Mouse (Mus musculus) neural tube, embryonic 11.5 days (tissue): ENCODE data around the gene Enpep. TPM values are rescaled to one million over a fixed set of nuclear protein-coding genes. Genes with fewer than 3 reads are reported as not detected.
A peak's percentile ranks its signal among the peaks of the same experiment; 100 is the strongest.

Source experiments
- ATAC-seq: fragments of 200-750 bp; cut with Nextera tagmentation; 2 replicates; pipeline ENCODE4 v1.8.0; 2017; ENCODE audit warnings: moderate number of reproducible peaks, mild to moderate bottlenecking, moderate TSS enrichment, moderate library complexity; ENCODE audit not compliant: insufficient read depth, low FRiP score, low TSS enrichment
- DNase-seq: peaks from one replicate; pipeline ENCODE4 v3.0.0-alpha.2; 2015; ENCODE audit warnings: low spot score
- H3K27ac ChIP-seq: fragments of 300-500 bp; sonication (generic); 2 replicates; pipeline ENCODE4 v1.5.1; 2014; ENCODE audit warnings: low read depth, mild to moderate bottlenecking, low read length
- H3K27me3 ChIP-seq: fragments of 300-500 bp; sonication (generic); 2 replicates; pipeline ENCODE4 v1.6.1; 2014; ENCODE audit warnings: mild to moderate bottlenecking, low read length, mixed read lengths; ENCODE audit not compliant: control insufficient read depth, insufficient read depth
- H3K36me3 ChIP-seq: fragments of 300-500 bp; sonication (generic); 2 replicates; pipeline ENCODE4 v1.6.1; 2014; ENCODE audit warnings: mild to moderate bottlenecking, low read length, moderate library complexity, mixed read lengths; ENCODE audit not compliant: control insufficient read depth, insufficient read depth
- H3K4me1 ChIP-seq: fragments of 300-500 bp; sonication (generic); 2 replicates; pipeline ENCODE4 v1.6.1; 2014; ENCODE audit warnings: low read length, mixed read lengths; ENCODE audit not compliant: control insufficient read depth, insufficient read depth
- H3K4me2 ChIP-seq: fragments of 300-500 bp; sonication (generic); 2 replicates; pipeline ENCODE4 v1.6.1; 2014; ENCODE audit warnings: low read depth, mild to moderate bottlenecking, moderate library complexity
- H3K4me3 ChIP-seq: fragments of 300-500 bp; sonication (generic); 2 replicates; pipeline ENCODE4 v1.5.1; 2014; ENCODE audit warnings: low read depth, low read length
- H3K9ac ChIP-seq: fragments of 300-500 bp; sonication (generic); 2 replicates; pipeline ENCODE4 v1.6.1; 2014; ENCODE audit warnings: mild to moderate bottlenecking, low read length
- H3K9me3 ChIP-seq: fragments of 300-500 bp; sonication (generic); 2 replicates; pipeline ENCODE4 v1.6.1; 2016; ENCODE audit warnings: low read length; ENCODE audit not compliant: control insufficient read depth
- WGBS: fragments of 180-500 bp; shearing (Covaris S2); extraction: QIAGEN DNeasy Blood & Tissue Kit; methylation state at CpG from one replicate; pipeline ENCODE4 v1.1.7; 2014; 5-methylcytosine and 5-hydroxymethylcytosine counted together
- polyA plus RNA-seq: library from polyadenylated mRNA; unstranded; fragments of >200 nt; fragmentation: Nextera tagmentation; extraction: Ambion mirVana; gene quantifications from 2 replicates; pipeline ENCODE4 v1.2.1, GENCODE M21; 2014

Enpep gene
- polyA plus RNA-seq, 1 experiment from 2014 or later = 0.24 TPM

DNA sequence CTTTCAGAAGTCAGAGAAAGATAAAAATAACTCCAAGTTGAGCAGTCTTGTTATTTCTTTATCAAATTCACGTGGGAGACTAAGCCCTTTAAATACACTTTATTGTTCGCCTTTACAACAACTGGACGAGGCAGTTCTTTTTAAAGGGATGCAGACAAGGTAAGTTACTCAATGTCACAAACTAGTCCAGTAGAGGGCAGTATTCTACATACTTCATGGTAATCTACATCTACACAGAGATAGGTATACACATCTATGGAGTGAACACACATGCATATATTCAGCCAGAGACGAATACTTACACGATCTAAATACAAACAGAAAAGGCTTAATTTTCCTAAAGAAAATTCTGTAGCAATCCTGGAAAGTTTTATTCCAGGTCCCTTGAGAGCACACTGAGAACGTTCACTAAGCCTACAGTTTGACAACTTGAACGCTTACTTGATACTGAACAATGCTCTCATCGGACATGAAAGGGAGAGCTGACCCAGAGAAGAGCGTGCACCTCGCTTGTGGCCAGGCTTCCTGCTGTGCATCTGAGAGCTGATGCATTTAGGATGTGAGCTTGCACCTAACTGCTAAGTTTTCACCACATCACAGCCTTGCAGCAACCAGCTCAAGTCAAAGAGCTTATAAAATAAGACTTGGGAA, 24.3 kb downstream of the Enpep start:
- Histone ChIP-seq H3K27ac (no peak overlapping the region), H3K4me1 (no peaks in the 10 kb centered on the region), H3K4me3 (no peak overlapping the region), H3K27me3 (no peaks in the 10 kb centered on the region), H3K4me2 (no peak overlapping the region), H3K9ac (no peak overlapping the region), H3K36me3 (no peaks in the 10 kb centered on the region), H3K9me3 (no peaks in the 10 kb centered on the region)
- ATAC-seq (peak; percentile 51; the same call in 1 of the 2 replicates), DNase-seq (no peak)
- 50% methylated on average over 10 of the region's 10 CpGs for WGBS

- H3K9ac ChIP-seq = no peak overlapping the region
- no peak overlapping the region for H3K4me2 ChIP-seq
- ATAC-seq (no peak), DNase-seq (peak; percentile 25)
- no peak overlapping the region for H3K4me3 ChIP-seq
- no peaks in the 10 kb centered on the region for H3K4me1 ChIP-seq
- H3K27ac ChIP-seq = no peak overlapping the region
- H3K36me3 ChIP-seq = no peaks in the 10 kb centered on the region
- no peaks in the 10 kb centered on the region for H3K27me3 ChIP-seq
- no peaks in the 10 kb centered on the region for H3K9me3 ChIP-seq
- WGBS = 15% methylated on average over 3 of the region's 3 CpGs
Measured at GRCm38 (mm10) chr3:129303941-129304340, 28.6 kb downstream of the Enpep start.

DNA sequence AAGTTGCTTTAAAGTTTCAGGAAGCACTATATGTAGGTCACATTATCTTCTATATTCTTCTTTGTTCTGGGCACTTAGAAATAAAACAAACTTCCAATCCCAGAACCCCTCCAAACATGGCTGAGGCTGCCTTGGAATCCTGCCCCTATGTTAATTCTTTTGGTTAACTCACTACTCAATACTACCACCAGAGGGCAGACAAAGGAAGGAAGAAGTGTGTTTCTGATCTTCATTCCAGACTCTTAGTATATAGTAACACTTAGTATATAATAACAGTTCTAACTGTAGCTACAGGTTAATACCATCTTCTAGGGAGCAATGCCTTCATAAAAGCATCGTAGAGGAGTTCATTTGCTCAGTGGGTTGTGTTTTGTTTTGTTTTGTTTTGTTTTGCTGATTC, 32.6 kb downstream of the Enpep start:
- 76% methylated on average over 1 of the region's 1 CpGs for WGBS
- Histone ChIP-seq H3K4me2 (no peak overlapping the region), H3K9ac (no peak overlapping the region), H3K4me1 (no peaks in the 10 kb centered on the region), H3K4me3 (no peak overlapping the region), H3K27me3 (no peaks in the 10 kb centered on the region), H3K9me3 (no peaks in the 10 kb centered on the region), H3K36me3 (no peaks in the 10 kb centered on the region), H3K27ac (no peak overlapping the region)
- no peak for ATAC-seq
- DNase-seq = no peak

- no peaks in the 10 kb centered on the region for H3K36me3 ChIP-seq
- H3K9ac ChIP-seq = no peak overlapping the region
- no peak overlapping the region for H3K4me3 ChIP-seq
- H3K9me3 ChIP-seq = no peaks in the 10 kb centered on the region
- DNase-seq = no peak
- H3K27ac ChIP-seq = no peak overlapping the region
- H3K4me1 ChIP-seq = no peaks in the 10 kb centered on the region
- no peaks in the 10 kb centered on the region for H3K27me3 ChIP-seq
- ATAC-seq = no peak
- H3K4me2 ChIP-seq = no peak overlapping the region
- 88% methylated on average over 8 of the region's 8 CpGs for WGBS
Measured at GRCm38 (mm10) chr3:129298606-129299005, 33.9 kb downstream of the Enpep start.

DNA sequence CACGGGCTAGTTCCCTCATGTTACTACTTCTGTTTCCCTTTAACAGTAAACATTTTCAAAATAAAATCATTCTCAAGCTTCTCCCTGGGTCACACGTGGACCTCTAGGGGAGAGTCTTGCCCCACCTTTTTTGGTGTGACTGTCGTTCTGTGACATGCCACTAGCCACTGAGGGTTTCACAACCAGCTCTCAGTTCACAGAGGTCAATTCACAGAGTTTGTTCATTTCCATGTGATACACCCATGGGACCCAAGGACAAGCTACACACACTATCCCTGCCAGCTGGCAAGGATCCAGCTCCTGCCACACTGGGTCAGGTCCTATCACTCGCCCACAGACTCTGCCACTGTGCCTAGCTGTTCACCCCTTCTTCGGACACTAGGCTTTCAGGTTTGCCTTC, 35.5 kb downstream of the Enpep start:
- Histone ChIP-seq H3K4me1 (no peaks in the 10 kb centered on the region), H3K27ac (no peak overlapping the region), H3K9me3 (no peaks in the 10 kb centered on the region), H3K36me3 (no peaks in the 10 kb centered on the region), H3K4me2 (no peak overlapping the region), H3K4me3 (no peak overlapping the region), H3K9ac (no peak overlapping the region), H3K27me3 (no peaks in the 10 kb centered on the region)
- no peak for DNase-seq
- WGBS = 79% methylated on average over 5 of the region's 5 CpGs
- ATAC-seq = no peak

DNA sequence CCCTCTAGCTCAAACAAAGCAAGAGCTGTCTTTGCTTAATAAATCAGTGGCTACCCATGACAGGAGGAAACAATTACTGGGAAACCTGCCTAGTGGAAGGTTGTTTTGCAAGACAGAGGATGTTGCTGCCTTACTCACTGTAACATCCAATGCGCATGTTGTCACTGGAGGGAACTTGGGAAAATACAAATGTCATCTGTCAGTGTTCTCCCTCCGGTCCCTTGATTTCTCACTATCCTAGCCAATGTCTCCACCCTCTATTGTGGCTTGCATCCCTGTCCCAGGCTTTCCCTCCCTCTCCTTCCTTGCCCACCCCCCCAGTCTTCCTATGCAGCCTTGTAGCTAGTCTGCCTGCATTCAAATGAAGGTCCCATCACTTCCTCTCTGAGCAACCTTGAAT, 36.6 kb downstream of the Enpep start:
- Histone ChIP-seq H3K27me3 (no peaks in the 10 kb centered on the region), H3K4me1 (no peaks in the 10 kb centered on the region), H3K4me2 (no peak overlapping the region), H3K9ac (no peak overlapping the region), H3K9me3 (no peaks in the 10 kb centered on the region), H3K36me3 (no peaks in the 10 kb centered on the region), H3K4me3 (no peak overlapping the region), H3K27ac (no peak overlapping the region)
- ATAC-seq = no peak
- DNase-seq = no peak
- WGBS = 60% methylated on average over 2 of the region's 2 CpGs

DNA sequence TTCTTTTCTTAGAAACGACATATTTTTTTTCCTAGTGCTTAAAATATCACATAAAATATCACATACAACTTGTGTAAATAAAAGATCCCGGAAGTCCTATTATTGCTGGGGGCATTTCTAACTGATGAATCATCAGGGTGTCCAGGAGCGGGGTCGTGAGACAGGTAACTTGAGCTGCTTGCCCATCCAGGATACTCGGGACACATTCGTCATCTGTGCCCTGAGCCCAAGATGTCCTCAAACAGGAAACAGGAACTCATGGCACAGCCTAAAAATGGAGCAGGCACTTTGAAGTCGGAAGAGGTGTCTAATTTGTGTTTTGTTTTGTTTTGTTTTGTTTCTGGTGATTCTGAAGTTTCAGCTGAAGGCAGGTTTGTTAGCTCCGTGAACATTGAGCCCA, 43.0 kb downstream of the Enpep start:
- Histone ChIP-seq H3K36me3 (no peaks in the 10 kb centered on the region), H3K9ac (no peak overlapping the region), H3K9me3 (no peaks in the 10 kb centered on the region), H3K4me3 (no peak overlapping the region), H3K27ac (no peak overlapping the region), H3K4me1 (no peaks in the 10 kb centered on the region), H3K4me2 (no peak overlapping the region), H3K27me3 (no peaks in the 10 kb centered on the region)
- DNase-seq (no peak), ATAC-seq (no peak)
- WGBS = 70% methylated on average over 8 of the region's 8 CpGs

DNA sequence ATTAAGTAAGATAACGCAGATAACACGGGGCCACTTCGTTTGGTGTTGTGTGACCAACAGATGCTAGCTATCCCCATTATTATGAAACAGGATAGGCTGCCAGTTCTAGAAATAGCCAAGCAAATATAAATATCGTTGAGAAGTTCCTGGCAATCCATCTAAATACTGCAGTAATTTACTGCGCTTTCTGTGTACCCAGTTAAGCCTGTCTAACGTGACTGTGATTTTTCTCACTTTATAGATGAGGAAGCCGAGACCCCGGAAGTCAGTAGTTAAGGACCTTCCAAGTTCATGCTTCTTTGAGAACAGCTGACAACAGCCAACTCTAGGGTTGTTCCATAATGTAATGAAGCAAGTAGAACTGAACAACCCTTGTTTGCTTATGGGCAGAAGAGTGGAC, 45.4 kb downstream of the Enpep start:
- WGBS = 90% methylated on average over 8 of the region's 8 CpGs
- H3K36me3 ChIP-seq = no peaks in the 10 kb centered on the region
- DNase-seq (no peak), ATAC-seq (no peak)
- no peaks in the 10 kb centered on the region for H3K27me3 ChIP-seq
- H3K9ac ChIP-seq = no peak overlapping the region
- H3K27ac ChIP-seq = no peak overlapping the region
- no peaks in the 10 kb centered on the region for H3K4me1 ChIP-seq
- H3K9me3 ChIP-seq = no peaks in the 10 kb centered on the region
- no peak overlapping the region for H3K4me2 ChIP-seq
- H3K4me3 ChIP-seq = no peak overlapping the region

DNA sequence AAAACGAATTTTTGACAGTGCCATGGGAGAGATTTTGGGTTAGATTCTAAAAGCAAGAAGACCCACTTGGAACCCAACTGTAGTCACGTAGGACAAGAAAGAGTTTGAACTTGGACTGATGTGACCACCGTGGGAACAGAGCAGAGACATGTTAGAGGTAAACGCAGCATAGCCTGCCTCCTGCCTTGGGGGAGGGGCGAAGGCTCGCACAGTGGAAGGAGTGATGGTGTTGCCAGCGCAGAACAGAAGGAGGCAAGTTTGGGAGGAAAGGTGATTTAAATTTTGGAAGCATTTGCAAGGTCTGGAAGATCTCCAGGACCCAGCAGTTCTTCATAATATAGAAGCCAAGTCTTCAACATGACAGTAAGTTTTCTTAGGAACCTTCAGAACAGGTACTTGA, 46.1 kb downstream of the Enpep start:
- 76% methylated on average over 7 of the region's 7 CpGs for WGBS
- H3K4me2 ChIP-seq = no peak overlapping the region
- H3K9ac ChIP-seq = no peak overlapping the region
- no peaks in the 10 kb centered on the region for H3K36me3 ChIP-seq
- no peak overlapping the region for H3K27ac ChIP-seq
- H3K4me1 ChIP-seq = no peaks in the 10 kb centered on the region
- H3K4me3 ChIP-seq = no peak overlapping the region
- no peaks in the 10 kb centered on the region for H3K27me3 ChIP-seq
- H3K9me3 ChIP-seq = no peaks in the 10 kb centered on the region
- no peak for DNase-seq
- ATAC-seq = no peak
